Mouse (Mus musculus): ENCODE measurements around the gene Crat. TPM values are rescaled to one million over a fixed set of nuclear protein-coding genes. Genes with fewer than 3 reads are reported as not detected.

Gene Crat
- polyA plus RNA-seq, 1 experiment: 22.5 TPM

- peak overlapping the region; percentile 84 for H3ac ChIP-seq (ENCODE audit: control insufficient read depth, insufficient read length, low read depth)
- TF ChIP-seq CTCF (IDR thresholded peaks at IDR 0.05; ENCODE audit: control insufficient read depth, insufficient read depth, insufficient read length): no peak
- no peak for TF ChIP-seq FOSL1 (IDR thresholded peaks at IDR 0.05; ENCODE audit: insufficient read depth, low read length, poor library complexity, severe bottlenecking)
- no peak for TF ChIP-seq USF1 (IDR thresholded peaks at IDR 0.05; ENCODE audit: low read depth)
- no peak for TF ChIP-seq CEBPB (IDR thresholded peaks at IDR 0.05; ENCODE audit: low read depth)
- TF ChIP-seq MYOD1 (IDR thresholded peaks at IDR 0.05; ENCODE audit: control insufficient read depth, insufficient read length, low read depth): no peak
- no peak for TF ChIP-seq MYOG (IDR thresholded peaks at IDR 0.05; ENCODE audit: control insufficient read depth, extremely low read depth, insufficient read length)
- TF ChIP-seq MAX (IDR thresholded peaks at IDR 0.05): no peak
These were observed 994 bp upstream of the Crat start for GRCm38 (mm10) chr2:30416649-30416965.

GRCm38 (mm10) chr2:30415936-30416648 lies 479 bp upstream of the Crat start, which contains the start of gene Ptpa:
Ptpa (plus strand) TSS chr2:30416039.
- TF ChIP-seq CTCF (IDR thresholded peaks at IDR 0.05; ENCODE audit: control insufficient read depth, insufficient read depth, insufficient read length): no peak
- peak; percentile 90 for TF ChIP-seq MAX (IDR thresholded peaks at IDR 0.05)
- H3K4me3 ChIP-seq (ENCODE audit: insufficient read depth, poor library complexity, severe bottlenecking): peak within 1 kb of the TSS; percentile 95
- peak within 1 kb of the TSS; percentile 93 for H3ac ChIP-seq (ENCODE audit: control insufficient read depth, insufficient read length, low read depth)
- H3K79me3 ChIP-seq (ENCODE audit: low read depth): peaks cover 49% of the 10 kb centered on the region
- peaks cover 56% of the 10 kb centered on the region for H3K79me2 ChIP-seq (ENCODE audit: control insufficient read depth, insufficient read depth)
- peaks cover 11% of the 10 kb centered on the region for H3K36me3 ChIP-seq (ENCODE audit: control insufficient read depth, insufficient read depth)
- H3K27me3 ChIP-seq (ENCODE audit: control insufficient read depth, insufficient read depth, insufficient read length): no peaks in the 10 kb centered on the region

More at GRCm38 (mm10) chr2:30416649-30416965, 994 bp upstream of the Crat start:
- Histone ChIP-seq H3K27me3 (ENCODE audit: control insufficient read depth, insufficient read depth, insufficient read length) (no peaks in the 10 kb centered on the region), H3K79me2 (ENCODE audit: control insufficient read depth, insufficient read depth) (peaks cover 61% of the 10 kb centered on the region), H3K4me3 (ENCODE audit: insufficient read depth, poor library complexity, severe bottlenecking) (peak overlapping the region; percentile 95), H3K79me3 (ENCODE audit: low read depth) (peaks cover 54% of the 10 kb centered on the region), H3K36me3 (ENCODE audit: control insufficient read depth, insufficient read depth) (peaks cover 11% of the 10 kb centered on the region)

DNA sequence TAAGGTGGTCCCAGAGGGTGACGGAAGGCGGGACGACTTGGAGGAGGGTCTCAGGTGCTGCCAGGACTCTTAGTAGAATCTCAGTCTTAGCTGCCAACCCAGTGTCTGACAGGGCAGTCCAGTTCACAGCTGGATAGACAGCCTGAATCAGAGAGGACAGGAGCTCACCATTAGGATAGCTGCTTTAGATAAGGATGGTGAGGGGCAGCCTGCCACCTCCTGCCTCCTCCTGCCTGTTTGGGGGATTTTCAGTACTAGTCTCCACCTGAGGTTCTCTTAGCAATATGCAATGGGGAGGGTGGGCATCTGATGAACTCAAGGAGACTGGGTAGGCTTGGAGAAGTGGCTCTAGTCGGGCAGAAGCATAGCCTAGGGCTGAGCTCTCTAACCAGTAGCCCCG lies 932 bp downstream of the Crat start:
- Histone ChIP-seq H3K36me3 (ENCODE audit: control insufficient read depth, insufficient read depth) (peaks cover 3% of the 10 kb centered on the region), H3K27me3 (ENCODE audit: control insufficient read depth, insufficient read depth, insufficient read length) (no peaks in the 10 kb centered on the region), H3K79me2 (ENCODE audit: control insufficient read depth, insufficient read depth) (peaks cover 41% of the 10 kb centered on the region), H3ac (ENCODE audit: control insufficient read depth, insufficient read length, low read depth) (peak overlapping the region; percentile 93), H3K4me3 (ENCODE audit: insufficient read depth, poor library complexity, severe bottlenecking) (peak overlapping the region; percentile 95), H3K79me3 (ENCODE audit: low read depth) (peaks cover 36% of the 10 kb centered on the region)
- TF ChIP-seq MYOD1 (IDR thresholded peaks at IDR 0.05; ENCODE audit: control insufficient read depth, insufficient read length, low read depth): no peak

- peaks cover 31% of the 10 kb centered on the region for H3K79me3 ChIP-seq (ENCODE audit: low read depth)
- no peak overlapping the region for H3K4me3 ChIP-seq (ENCODE audit: insufficient read depth, poor library complexity, severe bottlenecking)
- TF ChIP-seq MAX (IDR thresholded peaks at IDR 0.05): no peak
- TF ChIP-seq FOSL1 (IDR thresholded peaks at IDR 0.05; ENCODE audit: insufficient read depth, low read length, poor library complexity, severe bottlenecking): no peak
- TF ChIP-seq MYOD1 (IDR thresholded peaks at IDR 0.05; ENCODE audit: control insufficient read depth, insufficient read length, low read depth): no peak
- TF ChIP-seq MYOG (IDR thresholded peaks at IDR 0.05; ENCODE audit: control insufficient read depth, extremely low read depth, insufficient read length): no peak
- no peak for TF ChIP-seq CEBPB (IDR thresholded peaks at IDR 0.05; ENCODE audit: low read depth)
- H3K79me2 ChIP-seq (ENCODE audit: control insufficient read depth, insufficient read depth): peaks cover 36% of the 10 kb centered on the region
- H3K27me3 ChIP-seq (ENCODE audit: control insufficient read depth, insufficient read depth, insufficient read length): no peaks in the 10 kb centered on the region
- no peak overlapping the region for H3ac ChIP-seq (ENCODE audit: control insufficient read depth, insufficient read length, low read depth)
- H3K36me3 ChIP-seq (ENCODE audit: control insufficient read depth, insufficient read depth): peaks cover 3% of the 10 kb centered on the region
These were observed 1.5 kb downstream of the Crat start for GRCm38 (mm10) chr2:30414101-30414500.

- H3K79me2 ChIP-seq (ENCODE audit: control insufficient read depth, insufficient read depth): peaks cover 28% of the 10 kb centered on the region
- no peak overlapping the region for H3ac ChIP-seq (ENCODE audit: control insufficient read depth, insufficient read length, low read depth)
- no peaks in the 10 kb centered on the region for H3K27me3 ChIP-seq (ENCODE audit: control insufficient read depth, insufficient read depth, insufficient read length)
- peaks cover 23% of the 10 kb centered on the region for H3K79me3 ChIP-seq (ENCODE audit: low read depth)
- TF ChIP-seq MYOG (IDR thresholded peaks at IDR 0.05; ENCODE audit: control insufficient read depth, extremely low read depth, insufficient read length) (no peak), FOSL1 (IDR thresholded peaks at IDR 0.05; ENCODE audit: insufficient read depth, low read length, poor library complexity, severe bottlenecking) (no peak), CTCF (IDR thresholded peaks at IDR 0.05; ENCODE audit: control insufficient read depth, insufficient read depth, insufficient read length) (no peak), MYOD1 (IDR thresholded peaks at IDR 0.05; ENCODE audit: control insufficient read depth, insufficient read length, low read depth) (no peak), USF1 (IDR thresholded peaks at IDR 0.05; ENCODE audit: low read depth) (no peak), CEBPB (IDR thresholded peaks at IDR 0.05; ENCODE audit: low read depth) (no peak), MAX (IDR thresholded peaks at IDR 0.05) (no peak)
- no peak overlapping the region for H3K4me3 ChIP-seq (ENCODE audit: insufficient read depth, poor library complexity, severe bottlenecking)
- peaks cover 3% of the 10 kb centered on the region for H3K36me3 ChIP-seq (ENCODE audit: control insufficient read depth, insufficient read depth)
These were observed 2.3 kb downstream of the Crat start for GRCm38 (mm10) chr2:30413038-30413973.

Measured in C2C12 (cell line).